Mouse (Mus musculus) right cerebral cortex, adult 18-20 months (tissue): ENCODE results near the gene AA986860.
A peak's percentile ranks its signal among the peaks of the same experiment; 100 is the strongest.

ENCODE experiments used
- DNase-seq: peaks from one replicate; pipeline ENCODE4 v3.0.0; 2022; ENCODE audit warnings: mixed read lengths

AA986860 gene

DNA sequence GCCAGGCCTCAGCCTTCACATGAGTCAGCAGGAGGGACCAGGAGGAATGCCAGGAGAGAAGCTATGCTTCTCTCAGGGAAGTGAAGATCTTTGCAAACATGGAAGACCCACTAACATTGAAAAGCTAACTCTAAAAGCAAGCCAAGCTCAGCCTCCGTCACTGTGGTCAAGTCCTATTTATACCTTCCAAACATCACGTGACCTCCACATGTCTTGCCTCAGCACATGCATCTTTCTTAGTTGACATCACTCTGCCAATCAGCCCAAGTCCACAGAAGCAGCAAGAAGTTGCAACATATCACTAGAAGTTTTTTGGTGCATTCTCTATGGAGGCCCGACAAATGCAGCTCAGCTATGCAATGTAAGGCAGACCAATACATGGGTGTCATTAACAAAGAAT is 48.1 kb downstream of the AA986860 start:
- DNase-seq, result no peak

DNA sequence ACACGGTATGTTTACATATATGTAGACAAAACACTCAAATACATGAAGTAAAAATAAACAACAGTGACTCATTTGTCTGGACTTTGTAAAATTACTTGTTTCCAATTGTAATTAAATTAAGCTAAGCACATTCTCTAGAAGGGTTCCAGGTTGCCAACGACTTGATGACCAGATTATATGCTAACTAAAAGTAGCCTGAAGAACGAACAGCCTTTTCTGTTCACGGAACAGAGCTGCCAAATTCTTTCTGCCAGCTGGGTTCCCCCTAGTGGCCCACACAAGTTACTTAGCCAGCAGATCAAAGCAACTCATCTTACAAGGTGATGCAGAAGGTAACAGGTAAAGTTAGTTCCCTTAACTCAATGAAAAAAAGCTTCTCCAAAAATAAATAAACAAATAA is 52.3 kb downstream of the AA986860 start:
- DNase-seq, result peak; percentile 25

DNA sequence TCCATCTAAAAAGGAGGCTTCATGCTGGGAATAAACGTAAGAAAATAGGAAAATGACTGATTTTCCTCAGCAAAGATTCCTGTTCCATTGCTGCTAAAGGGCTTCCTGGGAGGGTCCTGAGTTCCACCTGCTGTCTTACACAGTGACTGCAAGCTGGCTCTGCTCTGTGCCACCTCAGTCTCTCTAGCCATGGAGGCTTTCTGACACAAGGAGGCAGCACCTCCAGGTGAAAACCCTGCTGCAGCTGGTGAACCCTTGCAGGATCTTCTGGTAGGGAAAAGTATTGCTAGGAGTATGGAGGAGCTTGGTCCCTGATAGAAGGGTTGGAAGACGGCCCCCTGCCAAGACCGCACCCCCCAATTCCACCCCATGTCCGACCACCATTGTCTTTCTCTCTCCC is 55.2 kb downstream of the AA986860 start:
- DNase-seq, result no peak

DNA sequence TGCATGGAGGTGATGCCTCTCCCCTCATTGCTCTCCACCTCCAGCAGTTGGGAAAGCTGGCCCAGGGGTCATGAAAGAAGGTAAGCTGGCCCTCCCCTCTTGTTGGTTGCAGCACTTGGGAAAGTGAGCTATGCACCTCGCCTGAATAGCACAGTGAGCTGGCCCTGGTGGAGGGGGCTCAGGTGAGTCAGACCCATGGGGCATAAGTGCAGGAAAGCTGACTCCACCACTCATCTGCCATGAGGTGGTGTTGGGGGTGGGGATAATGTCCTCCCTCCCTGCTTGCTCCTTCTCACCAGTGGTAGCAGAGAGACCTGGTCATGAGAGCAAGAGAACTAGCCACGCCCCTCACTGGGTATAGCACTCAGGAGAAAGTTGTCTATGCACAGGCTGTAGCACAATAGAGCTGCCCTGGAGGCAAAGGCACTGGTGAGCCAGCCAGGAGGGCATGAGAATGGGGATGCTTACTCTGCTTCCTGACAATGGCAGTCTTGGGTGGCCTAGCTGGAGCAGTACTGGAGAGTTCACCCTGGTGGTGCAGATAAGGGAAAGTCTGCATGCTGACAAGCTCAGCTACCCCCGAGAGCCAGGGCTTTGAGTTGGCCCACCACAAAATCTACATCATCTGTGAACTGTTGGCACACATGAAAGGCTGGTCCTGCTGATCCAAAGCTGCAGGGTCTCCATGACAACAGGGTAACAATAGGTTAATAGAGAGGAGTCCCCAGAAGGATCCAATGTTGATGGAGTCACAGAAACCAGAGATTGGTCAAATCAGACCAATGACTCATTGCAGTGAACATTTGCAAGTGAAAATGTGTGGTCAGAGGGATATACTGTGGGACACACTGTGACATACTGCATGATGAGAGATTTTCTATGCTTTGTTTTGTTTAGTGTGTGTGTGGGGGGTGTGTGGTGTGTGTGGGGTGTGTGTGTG is 58.0 kb downstream of the AA986860 start:
- DNase-seq, result no peak
